Mouse (Mus musculus): ENCODE data around the gene Sdc3. TPM values are rescaled to one million over a fixed set of nuclear protein-coding genes. Genes with fewer than 3 reads are reported as not detected.

The Sdc3 gene
- total and polyA plus RNA-seq, 3 experiments: 0.14 to 0.30 TPM; not detected in 1

GRCm38 (mm10) chr4:130753755-130754154, 38.6 kb upstream of the Sdc3 start:
- peaks cover 8 to 13% of the 10 kb centered on the region in 2 experiments for H3K4me1 ChIP-seq (ENCODE audit: control insufficient read depth in 1 of 2, insufficient read depth in 2 of 2)
- H3K27ac ChIP-seq (ENCODE audit: insufficient read depth, low read depth): no peak overlapping the region
- peaks cover 68 to 92% of the 10 kb centered on the region in 2 experiments for H3K36me3 ChIP-seq (replicated peaks in 1 of 2; ENCODE audit: control insufficient read depth in 1 of 2, insufficient read depth in 1 of 2, low read length in 1 of 2)
- TF ChIP-seq RAD21 (IDR thresholded peaks at IDR 0.05; ENCODE audit: low read depth, low read length) (no peak), MAFK (IDR thresholded peaks at IDR 0.05; ENCODE audit: insufficient replicate concordance, low read length) (no peak), USF1 (IDR thresholded peaks at IDR 0.05; ENCODE audit: low read depth, low read length) (no peak), ETS1 (conservative IDR thresholded peaks at IDR 0.05; ENCODE audit: low read depth, low read length) (no peak), CHD2 (IDR thresholded peaks at IDR 0.05; ENCODE audit: low read length) (no peak), SIN3A (IDR thresholded peaks at IDR 0.05; ENCODE audit: low read length) (no peak), ZKSCAN1 (IDR thresholded peaks at IDR 0.05; ENCODE audit: borderline replicate concordance, low read depth, low read length) (no peak), JUN (IDR thresholded peaks at IDR 0.05; ENCODE audit: insufficient read depth, low read depth, low read length) (no peak)
- no peak overlapping the region for H3K4me2 ChIP-seq (ENCODE audit: insufficient read depth, low read depth, poor library complexity, severe bottlenecking)
- peaks cover 30% of the 10 kb centered on the region for H3K79me2 ChIP-seq (replicated peaks; ENCODE audit: control insufficient read depth, extremely low read depth, insufficient read depth, poor library complexity, severe bottlenecking)
- no peak overlapping the region for H3K9ac ChIP-seq (ENCODE audit: insufficient read depth, low read depth)
- no peak overlapping the region for H3K4me3 ChIP-seq (replicated peaks in 1 of 3; ENCODE audit: low read depth in 2 of 3, low read length in 2 of 3, poor library complexity in 1 of 3)
- in situ Hi-C loops (cut with MboI; ENCODE audit: low pct_ligation_motif_present, low pct_unique_long_range_greater_than_20kb, low sequenced_read_pairs): no loop called here
- H3K9me3 ChIP-seq (replicated peaks; ENCODE audit: low read length): no peaks in the 10 kb centered on the region
- dilution Hi-C loops (cut with MboI; ENCODE audit: extremely low pct_ligation_motif_present, extremely low pct_unique_long_range_greater_than_20kb, low sequenced_read_pairs): no loop called here
- no peaks in the 10 kb centered on the region for H3K27me3 ChIP-seq (replicated peaks)
- DNase-seq (ENCODE audit: extremely low read depth): no peak

DNA sequence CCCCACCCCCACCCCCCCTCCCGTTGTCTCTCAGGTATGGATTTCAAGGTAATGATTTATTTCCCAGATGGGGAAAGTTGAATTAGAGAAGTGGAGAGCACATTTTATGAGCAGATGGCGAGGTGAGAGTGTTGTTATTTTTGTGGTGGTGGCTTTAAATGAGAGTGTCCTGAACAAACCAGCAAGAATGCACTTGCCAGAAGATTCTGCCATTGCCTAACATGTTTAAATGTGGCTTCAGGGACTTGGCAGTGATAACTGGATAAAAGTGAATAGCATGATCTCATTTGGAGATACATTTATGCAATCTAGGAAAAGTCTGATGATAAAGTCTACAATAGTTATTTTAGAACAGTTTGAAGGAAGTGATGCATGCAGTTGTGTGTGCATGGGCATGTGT, 37.6 kb upstream of the Sdc3 start:
- in situ Hi-C loops (cut with MboI; ENCODE audit: low pct_ligation_motif_present, low pct_unique_long_range_greater_than_20kb, low sequenced_read_pairs): no loop called here
- H3K9ac ChIP-seq (ENCODE audit: insufficient read depth, low read depth): no peak overlapping the region; the same call in 1 of the 2 replicates
- TF ChIP-seq NELFE (IDR thresholded peaks at IDR 0.05; ENCODE audit: low read depth, low read length) (no peak), ZKSCAN1 (IDR thresholded peaks at IDR 0.05; ENCODE audit: borderline replicate concordance, low read depth, low read length) (no peak), MAZ (IDR thresholded peaks at IDR 0.05; ENCODE audit: low read depth, low read length) (no peak), USF1 (IDR thresholded peaks at IDR 0.05; ENCODE audit: low read depth, low read length) (no peak), NRF1 (IDR thresholded peaks at IDR 0.05; ENCODE audit: low read depth, low read length) (no peak), JUN (IDR thresholded peaks at IDR 0.05; ENCODE audit: insufficient read depth, low read depth, low read length) (no peak), RCOR1 (conservative IDR thresholded peaks at IDR 0.05; ENCODE audit: low read depth, low read length) (no peak), SIN3A (IDR thresholded peaks at IDR 0.05; ENCODE audit: low read length) (no peak), POLR2A (IDR thresholded peaks at IDR 0.05; ENCODE audit: low read depth, low read length) (no peak), CHD2 (IDR thresholded peaks at IDR 0.05; ENCODE audit: low read length) (no peak)
- H3K4me2 ChIP-seq (ENCODE audit: insufficient read depth, low read depth, poor library complexity, severe bottlenecking): no peak overlapping the region
- H3K4me1 ChIP-seq (ENCODE audit: control insufficient read depth in 1 of 2, insufficient read depth in 2 of 2): peaks cover 2 to 5% of the 10 kb centered on the region in 2 experiments; a peak in 3 of 4 replicates
- H3K4me3 ChIP-seq (replicated peaks in 1 of 3; ENCODE audit: low read depth in 2 of 3, low read length in 2 of 3, poor library complexity in 1 of 3): no peak overlapping the region
- peaks cover 70 to 95% of the 10 kb centered on the region in 2 experiments for H3K36me3 ChIP-seq (replicated peaks in 1 of 2; ENCODE audit: control insufficient read depth in 1 of 2, insufficient read depth in 1 of 2, low read length in 1 of 2)
- no peaks in the 10 kb centered on the region for H3K27me3 ChIP-seq (replicated peaks)
- dilution Hi-C loops (cut with MboI; ENCODE audit: extremely low pct_ligation_motif_present, extremely low pct_unique_long_range_greater_than_20kb, low sequenced_read_pairs): no loop called here
- no peaks in the 10 kb centered on the region for H3K9me3 ChIP-seq (replicated peaks; ENCODE audit: low read length)
- peaks cover 28% of the 10 kb centered on the region for H3K79me2 ChIP-seq (replicated peaks; ENCODE audit: control insufficient read depth, extremely low read depth, insufficient read depth, poor library complexity, severe bottlenecking)
- no peak overlapping the region for H3K27ac ChIP-seq (ENCODE audit: insufficient read depth, low read depth)
- DNase-seq (ENCODE audit: extremely low read depth): no peak

- H3K4me1 ChIP-seq (ENCODE audit: control insufficient read depth in 1 of 2, insufficient read depth in 2 of 2): no peaks in the 10 kb centered on the region
- in situ Hi-C loops (cut with MboI; ENCODE audit: low pct_ligation_motif_present, low pct_unique_long_range_greater_than_20kb, low sequenced_read_pairs) (no loop called here), dilution Hi-C loops (cut with MboI; ENCODE audit: extremely low pct_ligation_motif_present, extremely low pct_unique_long_range_greater_than_20kb, low sequenced_read_pairs) (no loop called here)
- H3K4me3 ChIP-seq (replicated peaks in 1 of 3; ENCODE audit: low read depth in 2 of 3, low read length in 2 of 3, poor library complexity in 1 of 3): no peak overlapping the region
- no peaks in the 10 kb centered on the region for H3K9me3 ChIP-seq (replicated peaks; ENCODE audit: low read length)
- peaks cover 70 to 94% of the 10 kb centered on the region in 2 experiments for H3K36me3 ChIP-seq (replicated peaks in 1 of 2; ENCODE audit: control insufficient read depth in 1 of 2, insufficient read depth in 1 of 2, low read length in 1 of 2)
- no peak for DNase-seq (ENCODE audit: extremely low read depth)
- no peak overlapping the region for H3K4me2 ChIP-seq (ENCODE audit: insufficient read depth, low read depth, poor library complexity, severe bottlenecking)
- no peak for TF ChIP-seq POLR2AphosphoS2 (IDR thresholded peaks at IDR 0.05; ENCODE audit: low read depth, low read length)
- no peak for TF ChIP-seq SIN3A (IDR thresholded peaks at IDR 0.05; ENCODE audit: low read length)
- TF ChIP-seq ETS1 (conservative IDR thresholded peaks at IDR 0.05; ENCODE audit: low read depth, low read length): no peak
- no peak for TF ChIP-seq E2F4 (IDR thresholded peaks at IDR 0.05; ENCODE audit: insufficient replicate concordance, low read depth, low read length)
- TF ChIP-seq ZC3H11A (IDR thresholded peaks at IDR 0.05; ENCODE audit: low read depth, low read length): no peak
- no peak for TF ChIP-seq BHLHE40 (IDR thresholded peaks at IDR 0.05; ENCODE audit: low read depth, low read length)
- no peak for TF ChIP-seq KAT2A (IDR thresholded peaks at IDR 0.05; ENCODE audit: insufficient replicate concordance, low read length)
- no peak for TF ChIP-seq ELF1 (IDR thresholded peaks at IDR 0.05; ENCODE audit: low read depth, low read length)
- no peak for TF ChIP-seq MXI1 (IDR thresholded peaks at IDR 0.05; ENCODE audit: low read depth, low read length)
- TF ChIP-seq RCOR1 (conservative IDR thresholded peaks at IDR 0.05; ENCODE audit: low read depth, low read length): no peak
- TF ChIP-seq JUND (conservative IDR thresholded peaks at IDR 0.05; ENCODE audit: low read depth, low read length): no peak
- TF ChIP-seq CHD2 (IDR thresholded peaks at IDR 0.05; ENCODE audit: low read length): no peak
- TF ChIP-seq NELFE (IDR thresholded peaks at IDR 0.05; ENCODE audit: low read depth, low read length): no peak
- TF ChIP-seq MAFK (IDR thresholded peaks at IDR 0.05; ENCODE audit: insufficient replicate concordance, low read length): no peak
- TF ChIP-seq TCF12 (IDR thresholded peaks at IDR 0.05; ENCODE audit: low read depth, low read length): no peak
- TF ChIP-seq NRF1 (IDR thresholded peaks at IDR 0.05; ENCODE audit: low read depth, low read length): no peak
- TF ChIP-seq POLR2A (IDR thresholded peaks at IDR 0.05; ENCODE audit: low read depth, low read length): no peak
- TF ChIP-seq UBTF (IDR thresholded peaks at IDR 0.05; ENCODE audit: low read depth, low read length): no peak
- peaks cover 24% of the 10 kb centered on the region for H3K79me2 ChIP-seq (replicated peaks; ENCODE audit: control insufficient read depth, extremely low read depth, insufficient read depth, poor library complexity, severe bottlenecking)
- no peak overlapping the region for H3K9ac ChIP-seq (ENCODE audit: insufficient read depth, low read depth)
- H3K27me3 ChIP-seq (replicated peaks): no peaks in the 10 kb centered on the region
- no peak overlapping the region for H3K27ac ChIP-seq (ENCODE audit: insufficient read depth, low read depth)
Observed at GRCm38 (mm10) chr4:130759875-130760274, 32.5 kb upstream of the Sdc3 start.
